Mouse (Mus musculus) cerebellum, postnatal 10 days (tissue): ENCODE results near the gene Ap3m1.
A peak's percentile ranks its signal among the peaks of the same experiment; 100 is the strongest.

Experiments used
- DNase-seq, 2 experiments: peaks; one replicate each; pipeline ENCODE4 v3.0.0; 2021; ENCODE audit warnings: mixed read lengths in 2 of 2

Ap3m1 gene

GRCm38 (mm10) chr14:21013800-21014334 lies 38.4 kb downstream of the Ap3m1 start:
- DNase-seq, result no peak

GRCm38 (mm10) chr14:20999617-21000016 lies 52.7 kb downstream of the Ap3m1 start:
- no peak for DNase-seq

- peak; percentile 8 to 10 for DNase-seq
Observed at GRCm38 (mm10) chr14:20997548-20997947, 54.8 kb downstream of the Ap3m1 start.

GRCm38 (mm10) chr14:20996361-20996760 lies 55.9 kb downstream of the Ap3m1 start:
- DNase-seq, result no peak

GRCm38 (mm10) chr14:20995497-20995896 lies 56.8 kb downstream of the Ap3m1 start:
- DNase-seq, result no peak

- DNase-seq, result no peak
Observed at GRCm38 (mm10) chr14:20994475-20994874, 57.8 kb downstream of the Ap3m1 start.

GRCm38 (mm10) chr14:20993067-20993691 lies 59.1 kb downstream of the Ap3m1 start:
- peak; percentile 63 to 69 for DNase-seq

- no peak for DNase-seq
Observed at GRCm38 (mm10) chr14:20991492-20991891, 60.8 kb downstream of the Ap3m1 start.

GRCm38 (mm10) chr14:20985482-20985881 lies 66.8 kb downstream of the Ap3m1 start:
- DNase-seq, result no peak

GRCm38 (mm10) chr14:20983832-20984231 lies 68.5 kb downstream of the Ap3m1 start:
- peak; percentile 67 to 74 for DNase-seq
